Mouse (Mus musculus) heart, embryonic 10.5 days (tissue): ENCODE measurements around the gene Wdr25. TPM values are rescaled to one million over a fixed set of nuclear protein-coding genes. Genes with fewer than 3 reads are reported as not detected.
A peak's percentile ranks its signal among the peaks of the same experiment; 100 is the strongest.
"Not testable (repeated sequence)": the region's sequence is repeated elsewhere in the genome, so short reads cannot be mapped to it uniquely, and the experiment has no call there.

ENCODE experiments used
- DNase-seq: peaks from one replicate; pipeline ENCODE4 v3.0.0-alpha.2; 2017; ENCODE audit warnings: low spot score
- H3K27ac ChIP-seq: fragments of 300-500 bp; sonication (generic); 2 replicates; pipeline ENCODE4 v1.5.1; 2016; ENCODE audit warnings: mild to moderate bottlenecking
- H3K27me3 ChIP-seq: fragments of 300-500 bp; sonication (generic); 2 replicates; pipeline ENCODE4 v1.6.1; 2016; ENCODE audit warnings: mild to moderate bottlenecking; ENCODE audit not compliant: poor library complexity, insufficient read depth, severe bottlenecking
- H3K36me3 ChIP-seq: fragments of 300-500 bp; sonication (generic); 2 replicates; pipeline ENCODE4 v1.6.1; 2016; ENCODE audit warnings: mild to moderate bottlenecking, moderate library complexity
- H3K4me1 ChIP-seq: fragments of 300-500 bp; sonication (generic); 2 replicates; pipeline ENCODE4 v1.6.1; 2016; ENCODE audit warnings: mild to moderate bottlenecking
- H3K4me3 ChIP-seq: fragments of 300-500 bp; sonication (generic); 2 replicates; pipeline ENCODE4 v1.5.1; 2016; ENCODE audit warnings: mild to moderate bottlenecking, moderate library complexity
- H3K9me3 ChIP-seq: fragments of 300-500 bp; sonication (generic); 2 replicates; pipeline ENCODE4 v1.6.1; 2016; ENCODE audit warnings: mild to moderate bottlenecking, moderate library complexity
- WGBS: fragments of 180-500 bp; shearing (Covaris S2); methylation state at CpG from one replicate; pipeline ENCODE4 v1.1.7; 2016; 5-methylcytosine and 5-hydroxymethylcytosine counted together
- polyA plus RNA-seq: library from polyadenylated mRNA; unstranded; fragments of >200 nt; fragmentation: Nextera tagmentation; extraction: Ambion mirVana; gene quantifications from 2 replicates; pipeline ENCODE4 v1.2.1, GENCODE M21; 2016

The Wdr25 gene
- 7.1 and 8.4 TPM in 2 replicates for polyA plus RNA-seq

GRCm38 (mm10) chr12:108892989-108893714 lies at the start of gene Wdr25:
TSS of gene Wdr25 (plus strand) at chr12:108893631.
- Histone ChIP-seq H3K9me3 (no peaks in the 10 kb centered on the region), H3K27ac (peak within 1 kb of the TSS; percentile 89), H3K4me3 (peak within 1 kb of the TSS; percentile 91), H3K36me3 (peaks cover 23% of the 10 kb centered on the region), H3K27me3 (no peaks in the 10 kb centered on the region), H3K4me1 (peaks cover 17% of the 10 kb centered on the region)
- 19% methylated on average over 12 of the region's 12 CpGs for WGBS
- no peak for DNase-seq

DNA sequence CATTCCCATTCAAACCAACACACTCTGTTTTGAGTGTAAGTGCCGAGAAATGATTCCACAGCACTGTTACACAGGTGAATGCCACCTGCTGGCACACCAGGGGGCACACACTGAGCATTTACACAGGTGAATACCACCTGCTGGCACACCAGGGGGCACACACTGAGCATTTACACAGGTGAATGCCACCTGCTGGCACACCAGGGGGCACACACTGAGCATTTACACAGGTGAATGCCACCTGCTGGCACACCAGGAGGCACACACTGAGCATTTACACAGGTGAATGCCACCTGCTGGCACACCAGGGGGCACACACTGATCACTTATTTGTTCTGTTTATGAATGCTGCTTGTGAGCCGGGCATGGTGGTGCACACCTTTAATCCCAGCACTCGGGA lies 45.4 kb upstream of the Wdr25 start:
- not testable (repeated sequence) for H3K27me3 ChIP-seq, H3K27ac ChIP-seq, H3K9me3 ChIP-seq, DNase-seq, H3K4me3 ChIP-seq
- WGBS: 90% methylated on average over 3 of the region's 3 CpGs
- Histone ChIP-seq H3K4me1 (peaks cover 12% of the 10 kb centered on the region; the same call in 1 of the 2 replicates), H3K36me3 (peaks cover 29% of the 10 kb centered on the region)

GRCm38 (mm10) chr12:108849488-108850022 lies 43.9 kb upstream of the Wdr25 start:
- 89% methylated on average over 4 of the region's 4 CpGs for WGBS
- H3K27ac ChIP-seq: no peak overlapping the region
- peaks cover 16% of the 10 kb centered on the region for H3K36me3 ChIP-seq

DNA sequence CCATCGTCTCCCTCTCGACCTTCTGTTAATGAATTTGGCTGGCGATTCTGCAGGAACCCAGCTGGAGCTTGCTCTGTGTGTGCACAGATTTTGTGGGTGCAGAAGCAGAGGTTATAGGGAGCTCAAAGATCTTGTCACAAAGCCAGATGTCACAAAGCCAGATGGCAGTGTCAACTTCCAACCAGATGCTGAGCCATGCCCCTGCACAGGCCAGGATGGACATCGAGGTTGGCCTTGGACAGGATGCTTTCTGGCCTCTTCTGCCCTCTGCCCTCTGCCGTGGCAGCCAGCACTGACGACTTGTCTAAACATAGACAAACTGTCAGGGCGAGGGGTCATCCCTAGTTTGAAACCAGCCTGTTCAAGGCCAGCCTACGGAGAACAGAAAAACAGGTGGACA lies 43.3 kb upstream of the Wdr25 start:
- Histone ChIP-seq H3K4me3 (no peak overlapping the region), H3K4me1 (peaks cover 12% of the 10 kb centered on the region; the same call in 1 of the 2 replicates), H3K36me3 (peaks cover 11% of the 10 kb centered on the region), H3K27me3 (no peaks in the 10 kb centered on the region), H3K9me3 (no peaks in the 10 kb centered on the region), H3K27ac (no peak overlapping the region)
- no peak for DNase-seq
- WGBS: 75% methylated on average over 8 of the region's 8 CpGs

More at GRCm38 (mm10) chr12:108849488-108850022, 43.9 kb upstream of the Wdr25 start:
- no peak overlapping the region for H3K4me3 ChIP-seq
- peaks cover 12% of the 10 kb centered on the region; the same call in 1 of the 2 replicates for H3K4me1 ChIP-seq
- no peaks in the 10 kb centered on the region for H3K9me3 ChIP-seq
- DNase-seq: no peak
- no peaks in the 10 kb centered on the region for H3K27me3 ChIP-seq

GRCm38 (mm10) chr12:108850886-108851285 lies 42.5 kb upstream of the Wdr25 start:
- H3K4me3 ChIP-seq: no peak overlapping the region
- no peaks in the 10 kb centered on the region for H3K9me3 ChIP-seq
- WGBS: 87% methylated on average over 8 of the region's 8 CpGs
- no peak for DNase-seq
- no peaks in the 10 kb centered on the region for H3K27me3 ChIP-seq
- peaks cover 19% of the 10 kb centered on the region; the same call in 1 of the 2 replicates for H3K4me1 ChIP-seq
- no peak overlapping the region for H3K27ac ChIP-seq
- H3K36me3 ChIP-seq: peaks cover 3% of the 10 kb centered on the region; the same call in 1 of the 2 replicates

GRCm38 (mm10) chr12:108852822-108853221 lies 40.6 kb upstream of the Wdr25 start:
- H3K9me3 ChIP-seq: no peaks in the 10 kb centered on the region
- WGBS: 90% methylated on average over 8 of the region's 8 CpGs
- H3K27me3 ChIP-seq: no peaks in the 10 kb centered on the region
- peaks cover 3% of the 10 kb centered on the region; the same call in 1 of the 2 replicates for H3K36me3 ChIP-seq
- H3K4me1 ChIP-seq: peaks cover 20% of the 10 kb centered on the region; the same call in 1 of the 2 replicates
- no peak overlapping the region for H3K27ac ChIP-seq
- no peak overlapping the region for H3K4me3 ChIP-seq
- no peak for DNase-seq

DNA sequence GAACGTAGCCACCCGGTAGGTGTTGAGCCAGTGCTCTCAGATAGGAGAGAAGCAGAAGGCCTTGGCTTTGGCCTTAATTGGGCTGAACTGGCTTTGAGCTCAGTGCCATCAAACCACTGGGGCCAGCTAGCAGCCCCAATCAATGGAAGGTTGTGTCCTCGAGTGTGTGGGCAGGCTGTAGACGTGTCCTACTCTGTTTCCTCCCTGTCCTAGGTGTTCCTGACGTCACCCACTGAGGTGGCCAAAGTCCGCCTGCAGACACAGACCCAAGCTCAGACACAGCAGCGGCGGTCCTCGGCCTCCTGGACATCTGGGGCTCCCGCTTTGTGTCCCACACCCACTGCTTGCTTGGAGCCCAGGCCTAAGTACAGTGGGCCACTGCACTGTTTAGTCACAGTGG lies 38.4 kb upstream of the Wdr25 start:
- peaks cover 15% of the 10 kb centered on the region for H3K36me3 ChIP-seq
- no peak for DNase-seq
- H3K4me1 ChIP-seq: peaks cover 20% of the 10 kb centered on the region; the same call in 1 of the 2 replicates
- no peaks in the 10 kb centered on the region for H3K9me3 ChIP-seq
- H3K27ac ChIP-seq: no peak overlapping the region
- H3K27me3 ChIP-seq: no peaks in the 10 kb centered on the region
- WGBS: 86% methylated on average over 10 of the region's 10 CpGs
- no peak overlapping the region for H3K4me3 ChIP-seq

GRCm38 (mm10) chr12:108856186-108856585 lies 37.2 kb upstream of the Wdr25 start:
- Histone ChIP-seq H3K4me3 (no peak overlapping the region), H3K4me1 (peaks cover 15% of the 10 kb centered on the region; the same call in 1 of the 2 replicates), H3K27ac (no peak overlapping the region), H3K27me3 (no peaks in the 10 kb centered on the region), H3K36me3 (peaks cover 26% of the 10 kb centered on the region), H3K9me3 (no peaks in the 10 kb centered on the region)
- WGBS: 86% methylated on average over 8 of the region's 8 CpGs
- DNase-seq: no peak

DNA sequence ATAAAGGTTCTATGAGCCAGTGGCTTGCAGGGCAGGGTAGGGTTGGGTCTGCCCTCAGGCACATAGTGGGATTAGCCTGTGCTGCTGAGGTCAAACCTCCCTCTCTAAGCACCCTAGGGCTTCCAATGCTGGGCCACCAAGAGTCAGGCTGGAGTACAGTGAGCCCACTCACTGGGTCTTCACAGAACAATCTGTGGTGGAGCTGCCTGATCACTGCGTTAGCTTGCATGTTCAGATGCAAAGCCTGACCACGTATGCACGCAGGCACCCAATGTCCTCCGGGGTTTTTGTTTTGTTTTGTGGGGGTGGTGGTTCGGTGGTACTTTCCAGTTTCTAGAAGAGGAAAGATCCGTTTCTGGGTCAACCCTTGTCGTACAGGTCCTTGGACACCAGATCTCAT lies 36.3 kb upstream of the Wdr25 start:
- Histone ChIP-seq H3K9me3 (no peaks in the 10 kb centered on the region), H3K36me3 (peaks cover 33% of the 10 kb centered on the region), H3K27ac (no peak overlapping the region), H3K4me3 (no peak overlapping the region), H3K27me3 (no peaks in the 10 kb centered on the region), H3K4me1 (0 out of 2 replicates have a peak, but pooled peaks cover 9% of the 10 kb centered on the region)
- 88% methylated on average over 7 of the region's 7 CpGs for WGBS
- no peak for DNase-seq

- H3K4me3 ChIP-seq: no peak overlapping the region
- H3K9me3 ChIP-seq: no peaks in the 10 kb centered on the region
- peaks cover 38% of the 10 kb centered on the region for H3K36me3 ChIP-seq
- WGBS: 81% methylated on average over 7 of the region's 7 CpGs
- H3K4me1 ChIP-seq: 0 out of 2 replicates have a peak, but pooled peaks cover 9% of the 10 kb centered on the region
- no peak for DNase-seq
- no peaks in the 10 kb centered on the region for H3K27me3 ChIP-seq
- H3K27ac ChIP-seq: no peak overlapping the region
These were observed 35.7 kb upstream of the Wdr25 start for GRCm38 (mm10) chr12:108857589-108858184.

DNA sequence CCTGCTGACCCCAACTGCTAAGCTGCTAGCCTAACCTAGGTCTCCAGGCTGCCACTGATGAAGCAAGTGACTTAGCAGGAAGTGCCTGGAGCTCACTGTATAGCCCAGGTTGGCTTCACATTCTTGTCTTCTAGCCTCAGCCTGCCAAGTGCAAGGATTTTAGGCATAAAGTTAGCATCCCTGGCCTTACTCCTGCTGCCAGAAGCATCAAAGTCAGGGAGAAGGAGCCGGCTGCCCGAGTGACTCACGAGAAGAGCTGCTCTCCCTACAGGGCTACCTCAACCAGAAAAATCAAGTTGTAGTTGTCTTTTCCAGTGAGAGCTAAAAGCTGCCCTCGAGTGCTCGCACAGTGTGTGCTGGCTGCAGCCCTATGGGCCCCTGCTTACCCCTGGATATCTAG lies 34.9 kb upstream of the Wdr25 start:
- WGBS: 88% methylated on average over 5 of the region's 5 CpGs
- DNase-seq: no peak
- Histone ChIP-seq H3K27me3 (no peaks in the 10 kb centered on the region), H3K36me3 (peaks cover 46% of the 10 kb centered on the region), H3K4me3 (no peak overlapping the region), H3K27ac (no peak overlapping the region), H3K9me3 (no peaks in the 10 kb centered on the region), H3K4me1 (0 out of 2 replicates have a peak, but pooled peaks cover 9% of the 10 kb centered on the region)

DNA sequence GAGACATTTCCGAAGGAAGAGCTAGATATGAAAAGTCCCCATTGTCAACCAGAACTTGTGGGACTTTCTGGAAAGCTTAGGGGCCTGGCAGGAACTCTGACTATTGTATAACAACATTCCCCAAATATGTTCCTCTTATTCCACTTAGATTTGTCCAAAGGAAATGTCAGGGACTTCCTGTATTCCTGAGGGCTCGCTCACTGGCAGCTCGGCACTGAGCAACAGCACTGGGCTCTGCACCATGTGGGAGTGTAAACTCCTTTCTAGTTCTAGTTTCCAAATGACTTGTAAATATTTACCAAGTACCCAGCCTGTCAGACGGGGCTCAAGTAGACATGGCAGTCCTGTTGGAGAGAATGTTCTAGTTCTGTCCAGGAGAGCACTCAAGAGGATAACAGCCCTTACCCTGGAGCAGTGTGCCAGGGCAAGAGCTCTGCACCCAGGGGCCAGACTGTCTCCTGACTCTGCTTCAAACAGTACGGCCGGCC lies 28.4 kb upstream of the Wdr25 start:
- no peak overlapping the region for H3K27ac ChIP-seq
- WGBS: 76% methylated on average over 6 of the region's 6 CpGs
- no peak for DNase-seq

GRCm38 (mm10) chr12:108869575-108869974 lies 23.9 kb upstream of the Wdr25 start:
- H3K27ac ChIP-seq: no peak overlapping the region
- 86% methylated on average over 2 of the region's 2 CpGs for WGBS
- no peaks in the 10 kb centered on the region for H3K4me1 ChIP-seq
- no peak for DNase-seq
- H3K27me3 ChIP-seq: no peaks in the 10 kb centered on the region
- H3K36me3 ChIP-seq: peaks cover 96% of the 10 kb centered on the region
- no peaks in the 10 kb centered on the region for H3K9me3 ChIP-seq
- no peak overlapping the region for H3K4me3 ChIP-seq

More for the DNA sequence above, 28.4 kb upstream of the Wdr25 start:
- no peaks in the 10 kb centered on the region for H3K4me1 ChIP-seq
- H3K9me3 ChIP-seq: no peaks in the 10 kb centered on the region
- no peaks in the 10 kb centered on the region for H3K27me3 ChIP-seq
- no peak overlapping the region for H3K4me3 ChIP-seq
- peaks cover 99% of the 10 kb centered on the region for H3K36me3 ChIP-seq
